In the genomic region with DNA sequence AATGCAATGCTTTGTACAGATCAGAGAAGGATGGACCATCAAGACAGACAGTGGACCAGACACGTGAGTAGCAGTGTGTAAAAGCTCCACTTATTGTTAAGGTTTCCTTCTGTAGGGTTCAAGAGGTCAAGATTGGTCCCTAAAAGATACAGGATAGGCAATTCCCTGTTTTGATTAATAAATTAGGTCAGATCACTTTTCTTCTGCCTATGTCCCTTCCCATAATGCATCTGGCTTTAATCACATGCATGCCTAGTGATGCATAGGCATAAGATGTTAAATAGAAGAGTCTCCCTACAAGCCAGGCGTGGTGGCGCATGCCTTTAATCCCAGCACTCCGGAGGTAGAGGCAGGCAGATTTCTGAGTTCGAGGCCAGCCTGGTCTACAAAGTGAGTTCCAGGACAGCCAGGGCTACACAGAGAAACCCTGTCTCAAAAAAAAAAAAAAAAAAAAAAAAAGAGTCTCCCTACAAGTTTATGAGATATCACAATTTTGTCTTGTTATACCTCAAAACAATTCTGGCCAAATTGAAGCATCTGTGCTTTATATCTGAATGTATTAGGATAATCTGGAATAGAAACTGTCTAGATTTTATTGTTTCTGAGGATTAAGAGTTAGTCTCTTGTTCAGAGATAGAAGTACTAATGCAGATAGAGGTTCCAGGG, we compare ENCODE assay signal across 21 mouse cellular contexts. TPM values are rescaled to one million over a fixed set of nuclear protein-coding genes. Genes with fewer than 3 reads are reported as not detected.
"Had no signal": no experiment of that assay in that cellular context is flagged by ENCODE, and none has a peak within 500 bp of the region (broad histone marks: within the 10 kb centered on the region; RNA-seq: fewer than 3 reads in every experiment).

No protein-coding gene starts in this region.

- H3K9me3 ChIP-seq: liver, embryonic 13.5 days; liver, embryonic 15.5 days; lung, embryonic 15.5 days; megakaryocyte, embryonic 14.5 days; midbrain, embryonic 13.5 days; midbrain, embryonic 15.5 days; neural tube, embryonic 12.5 days had no signal

- H3K36me3 ChIP-seq: liver, embryonic 13.5 days; liver, embryonic 15.5 days; lung, embryonic 15.5 days; midbrain, embryonic 13.5 days; midbrain, embryonic 15.5 days; neural tube, embryonic 12.5 days had no signal

- H3K4me1 ChIP-seq: liver, embryonic 13.5 days; liver, embryonic 15.5 days; lung, embryonic 15.5 days; megakaryocyte, embryonic 14.5 days; midbrain, embryonic 13.5 days; midbrain, embryonic 15.5 days; neural tube, embryonic 12.5 days had no signal

- H3K4me2 ChIP-seq: liver, embryonic 13.5 days; liver, embryonic 15.5 days; lung, embryonic 15.5 days; midbrain, embryonic 11.5 days; midbrain, embryonic 13.5 days; midbrain, embryonic 15.5 days; neural tube, embryonic 12.5 days had no signal

- H3K27me3 ChIP-seq: liver, embryonic 13.5 days; liver, embryonic 15.5 days; lung, embryonic 15.5 days; midbrain, embryonic 13.5 days; midbrain, embryonic 15.5 days; neural tube, embryonic 12.5 days had no signal

- H3K9ac ChIP-seq: liver, embryonic 13.5 days; liver, embryonic 15.5 days; liver, postnatal 0 days; lung, embryonic 15.5 days; midbrain, embryonic 13.5 days; midbrain, embryonic 15.5 days; neural tube, embryonic 12.5 days had no signal

- ATAC-seq: liver, postnatal 0 days; midbrain, embryonic 13.5 days; midbrain, embryonic 15.5 days had no signal

- DNase-seq: liver, embryonic 13.5 days; liver, postnatal 0 days; lung, adult 2 months; lung, postnatal 10 days; right cerebral cortex, postnatal 14 days; spleen, adult 18-20 months; thymus, adult 18-20 months; thymus, postnatal 25 days; thymus, postnatal 4 days had no signal

- H3K27ac ChIP-seq: liver, embryonic 13.5 days; liver, embryonic 15.5 days; lung, embryonic 15.5 days; macrophage; midbrain, embryonic 13.5 days; midbrain, embryonic 15.5 days; neural tube, embryonic 12.5 days had no signal

- H3K4me3 ChIP-seq: liver, embryonic 13.5 days; liver, embryonic 15.5 days; lung, embryonic 15.5 days; megakaryocyte, embryonic 14.5 days; midbrain, embryonic 13.5 days; midbrain, embryonic 15.5 days; neural tube, embryonic 12.5 days had no signal

RNA-seq across cellular contexts. Expression of gene Tmem45a2, which starts 28.5 kb away (rescaled TPM):
- total RNA-seq: midbrain, postnatal 0 days; monocyte, adult 5-6 weeks; neutrophil, adult 5-6 weeks had no signal
- polyA plus RNA-seq: liver, embryonic 13.5 days; lung, embryonic 15.5 days; macrophage; midbrain, embryonic 11.5 days; midbrain, embryonic 13.5 days; midbrain, embryonic 15.5 days; neural tube, embryonic 12.5 days; stomach, embryonic 14.5 days had no signal
